Mouse (Mus musculus): ENCODE data around the gene Xab2.
"Not testable (repeated sequence)": the region's sequence is repeated elsewhere in the genome, so short reads cannot be mapped to it uniquely, and the experiment has no call there.

The Xab2 gene

DNA sequence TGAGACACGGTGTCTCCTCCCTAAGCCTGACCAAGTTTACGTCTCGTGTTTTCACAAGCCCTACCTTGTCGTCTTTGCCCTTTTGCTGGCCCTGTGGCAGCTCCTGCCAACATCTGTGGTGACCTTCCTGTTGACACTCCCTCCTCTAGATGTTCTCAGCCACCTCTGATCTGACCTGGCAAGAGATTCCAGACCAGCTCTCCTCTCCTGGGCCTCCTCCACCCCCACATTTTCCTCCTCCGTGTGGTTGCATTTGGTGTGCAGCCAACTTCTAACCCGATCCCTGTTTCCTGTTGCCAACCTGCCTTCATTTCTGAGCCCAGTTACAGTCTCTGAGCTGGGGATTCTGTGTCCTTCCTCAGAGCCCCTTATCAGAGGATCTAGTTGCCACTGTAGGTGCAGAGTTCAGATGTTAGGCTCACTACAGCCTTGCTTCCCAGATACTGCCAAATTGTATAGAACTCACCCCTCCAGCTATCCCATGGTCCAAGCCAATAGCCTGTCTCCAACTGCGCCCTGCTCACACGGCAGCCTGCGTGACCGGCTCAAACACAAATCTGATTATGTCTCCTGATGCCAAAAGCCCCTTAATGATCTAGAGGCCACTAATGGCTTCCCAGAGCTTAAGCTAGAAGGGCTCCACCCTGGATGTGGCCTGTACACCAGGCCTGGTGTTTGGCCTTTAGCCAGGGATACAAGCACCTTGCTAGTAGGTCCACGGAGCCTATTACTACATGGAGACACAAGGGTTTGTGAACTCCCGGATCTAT, 11.9 kb downstream of the Xab2 start:
- no peak for DNase-seq

- no peak for DNase-seq
These were observed 13.3 kb downstream of the Xab2 start for GRCm38 (mm10) chr8:3607822-3608221.

DNA sequence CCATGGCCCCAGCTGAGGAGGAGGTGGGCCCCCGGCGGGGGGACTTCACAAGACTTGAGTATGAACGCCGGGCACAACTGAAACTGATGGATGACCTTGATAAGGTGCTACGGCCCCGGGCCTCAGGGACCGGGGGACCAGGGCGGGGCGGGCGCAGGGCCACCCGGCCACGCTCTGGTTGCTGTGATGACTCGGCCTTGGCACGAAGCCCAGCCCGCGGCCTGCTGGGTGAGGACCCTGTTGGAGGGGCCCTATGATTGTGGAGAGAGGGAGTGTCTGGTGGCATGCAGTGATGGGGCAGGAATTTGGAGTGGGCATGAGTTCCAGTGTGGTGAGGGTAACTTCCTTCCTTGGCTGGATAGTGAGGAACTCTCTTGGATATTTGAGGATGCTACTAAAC, 14.5 kb downstream of the Xab2 start:
- no peak for DNase-seq

GRCm38 (mm10) chr8:3603439-3603838, 17.7 kb downstream of the Xab2 start:
- no peak for DNase-seq

- no peak for DNase-seq
These were observed 20.7 kb downstream of the Xab2 start for GRCm38 (mm10) chr8:3600401-3600800.

DNA sequence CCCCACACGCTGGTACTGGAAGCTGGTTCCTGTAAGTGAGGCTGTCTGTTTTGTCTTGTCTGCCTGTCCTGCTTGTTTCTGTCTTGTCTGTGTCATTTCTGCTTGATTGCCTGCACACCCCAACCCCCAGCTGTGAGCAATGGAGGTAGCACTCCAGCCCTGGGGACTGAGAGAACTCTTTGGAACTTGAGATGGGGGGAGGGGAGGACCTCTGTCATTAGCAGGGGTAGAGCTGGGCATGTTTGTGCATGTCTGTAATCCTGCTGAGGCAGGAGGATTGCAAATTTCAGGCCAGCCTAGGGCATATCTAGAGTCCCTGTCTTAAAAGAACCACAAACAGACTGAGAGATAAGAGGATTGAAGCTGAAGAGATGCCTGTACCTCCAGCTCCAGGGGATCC, 21.9 kb downstream of the Xab2 start:
- DNase-seq = no peak

DNA sequence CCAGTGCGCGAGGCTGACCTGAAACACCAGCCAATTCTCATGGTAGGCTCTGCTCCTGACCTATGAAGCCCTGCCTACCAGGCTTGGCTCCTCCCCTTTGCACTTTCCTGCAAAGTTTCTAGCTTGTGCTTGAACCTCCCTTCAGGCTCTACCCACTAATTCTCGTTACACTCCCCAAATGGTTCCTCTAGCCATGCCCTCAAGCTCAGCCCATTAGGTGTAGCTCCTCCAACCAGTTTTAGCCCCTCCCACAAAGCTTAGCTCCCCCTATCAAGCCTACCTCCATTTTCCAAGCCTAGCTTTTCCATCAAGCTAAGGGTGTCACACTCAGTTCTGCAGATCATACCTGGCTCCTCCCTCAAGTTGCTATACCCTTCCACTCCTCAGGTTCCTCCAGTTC, 23.1 kb downstream of the Xab2 start:
- DNase-seq = no peak

DNA sequence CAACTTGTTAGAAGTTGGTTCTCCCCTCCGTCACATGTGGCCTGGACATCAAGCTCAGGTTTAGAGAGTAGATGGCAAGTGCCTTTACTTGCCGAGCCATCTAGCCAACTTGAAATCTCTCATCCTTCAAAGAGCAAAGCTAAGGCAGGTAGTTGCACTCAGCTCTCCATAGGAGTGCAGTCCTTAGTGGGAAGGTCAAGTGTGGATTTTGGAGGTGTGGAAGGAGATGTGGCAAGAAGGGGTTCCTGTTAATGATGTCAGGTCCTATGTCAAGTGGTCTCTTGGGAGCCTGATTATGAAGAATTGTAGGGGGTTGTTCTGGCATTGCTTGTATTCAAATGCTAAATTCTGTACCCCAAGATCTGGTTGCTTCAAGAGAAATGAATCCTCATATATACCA, 26.6 kb downstream of the Xab2 start:
- no peak for DNase-seq

GRCm38 (mm10) chr8:3593470-3593869, 27.6 kb downstream of the Xab2 start:
- no peak for DNase-seq

DNA sequence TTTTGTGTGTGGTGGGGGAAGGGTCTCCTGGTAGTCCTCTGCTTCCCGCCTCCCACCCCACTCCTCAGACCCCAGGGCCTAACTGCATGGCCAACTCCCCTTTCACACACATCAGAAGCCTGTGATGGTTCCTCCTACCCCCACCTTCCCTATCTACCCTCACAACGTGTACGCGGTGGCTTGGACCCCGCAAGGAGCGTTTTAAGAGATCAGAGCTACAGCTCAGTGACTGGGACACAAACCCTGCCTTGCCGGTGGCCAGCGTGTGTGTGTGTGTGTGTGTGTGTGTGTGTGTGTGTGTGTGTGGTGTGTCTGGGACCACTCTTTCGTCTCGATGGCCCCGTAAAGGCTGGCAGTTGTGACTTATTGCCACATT, 32.9 kb downstream of the Xab2 start:
- DNase-seq = no peak

GRCm38 (mm10) chr8:3587391-3588257, 33.5 kb downstream of the Xab2 start:
- peak; percentile 45 for DNase-seq

DNA sequence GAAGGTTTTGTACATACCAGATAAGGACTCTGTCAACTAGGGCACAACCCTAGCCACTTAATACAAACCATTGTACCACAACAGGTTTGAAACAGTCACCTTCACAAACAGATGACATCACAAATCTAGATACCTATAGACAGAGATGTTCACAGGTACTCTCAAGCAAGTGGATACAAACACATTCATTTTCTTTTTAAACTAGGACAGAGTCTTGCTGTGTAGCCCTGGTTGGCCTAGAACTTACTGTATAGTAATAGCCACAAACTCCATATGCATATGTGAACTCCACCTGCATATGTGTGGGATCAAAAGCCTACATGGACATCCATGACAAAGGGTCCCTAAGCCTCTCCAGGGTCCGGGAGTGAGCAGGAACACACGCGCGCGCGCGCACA, 34.1 kb downstream of the Xab2 start, which contains the start of gene Camsap3:
Camsap3 (plus strand) TSS at position 301 of the 398 bp plus-strand sequence.
- no peak for DNase-seq

DNA sequence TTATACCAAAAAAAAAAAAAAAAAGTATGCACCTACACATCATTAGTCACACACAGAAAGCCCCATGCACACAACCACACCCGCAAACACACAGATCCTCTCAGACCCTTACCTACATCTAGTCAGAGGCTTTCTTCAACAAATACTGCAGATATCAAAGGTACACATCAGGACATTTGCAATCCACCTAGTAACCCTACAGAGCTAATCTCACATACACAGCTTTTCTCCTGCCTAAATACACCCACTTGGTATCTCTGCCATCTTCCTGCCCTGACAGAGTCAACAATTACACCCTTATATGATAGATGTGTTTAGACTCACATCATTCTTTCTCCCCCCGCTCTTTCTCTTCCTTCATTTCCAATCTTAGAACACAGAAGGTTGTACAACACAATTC, 34.7 kb downstream of the Xab2 start:
- no peak for DNase-seq

GRCm38 (mm10) chr8:3581961-3582360, 39.2 kb downstream of the Xab2 start:
- not testable (repeated sequence) for DNase-seq

- no peak for DNase-seq
These were observed 41.4 kb downstream of the Xab2 start for GRCm38 (mm10) chr8:3579390-3580364.

GRCm38 (mm10) chr8:3576211-3576960, 44.7 kb downstream of the Xab2 start:
- no peak for DNase-seq

DNA sequence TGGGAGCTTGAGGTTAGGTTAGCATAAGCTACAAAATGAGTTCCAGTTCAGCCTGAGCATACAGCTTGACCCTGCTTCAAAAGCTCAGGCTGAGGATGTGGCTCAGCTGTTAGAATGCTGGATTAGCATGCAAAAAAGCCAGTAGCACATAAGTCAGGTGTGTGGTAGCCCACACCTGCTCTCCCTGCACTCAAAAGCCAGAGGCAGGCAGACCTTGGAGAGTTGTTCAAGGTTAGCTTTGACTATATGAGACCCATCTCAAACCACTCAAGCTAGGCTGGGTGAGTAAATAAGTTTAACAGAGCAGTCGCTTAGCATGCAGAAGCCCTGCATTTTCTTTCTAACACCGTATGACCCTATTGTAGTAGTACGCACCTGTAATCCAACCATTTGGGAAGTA, 46.6 kb downstream of the Xab2 start:
- DNase-seq = no peak

- no peak for DNase-seq
These were observed 51.3 kb downstream of the Xab2 start for GRCm38 (mm10) chr8:3569784-3570183.

DNA sequence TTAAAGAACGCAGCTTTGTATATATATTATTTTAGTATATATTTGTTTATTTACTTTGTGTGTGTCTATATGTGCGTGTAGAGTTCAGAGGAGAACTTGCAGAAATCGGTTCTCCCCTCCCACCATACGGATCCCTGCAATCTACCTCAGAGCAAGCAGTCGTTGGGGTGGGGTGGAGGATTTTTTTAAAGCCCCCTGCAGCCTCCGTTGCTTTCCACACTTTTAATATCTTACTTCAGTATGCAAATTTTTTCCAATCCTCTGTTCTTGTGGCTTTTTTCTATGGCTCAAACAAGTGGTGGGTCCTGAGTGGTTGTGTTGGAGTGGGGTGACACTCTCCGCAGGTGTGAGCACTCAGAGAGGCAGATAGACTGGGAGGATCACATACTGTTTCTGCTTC, 52.7 kb downstream of the Xab2 start:
- DNase-seq = no peak

GRCm38 (mm10) chr8:3567641-3568371, 53.3 kb downstream of the Xab2 start, which contains the start of gene C330021F23Rik:
Gene C330021F23Rik (plus strand): TSS chr8:3567990.
- DNase-seq = no peak

All from thymus, postnatal 14 days (tissue).